9 mouse cellular contexts compared by ENCODE assay signal in genomic region chr4:40285582-40285981, GRCm38 (mm10). TPM values are rescaled to one million over a fixed set of nuclear protein-coding genes. Genes with fewer than 3 reads are reported as not detected.
DNase-seq lines count a peak whose midpoint lies in the region; ATAC-seq and TF ChIP-seq lines count a peak whose summit lies in the region.
"Had no signal": no experiment of that assay in that cellular context is flagged by ENCODE, and none has a peak within 500 bp of the region (broad histone marks: within the 10 kb centered on the region; RNA-seq: fewer than 3 reads in every experiment).

No protein-coding gene starts in this region.

- no peak overlapping the region for H3K4me3 ChIP-seq in liver, embryonic 11.5 days (ENCODE audit: low read depth, low read length)
- no peak overlapping the region for H3K4me3 ChIP-seq in cortical plate, adult 2 months (ENCODE audit: insufficient read depth, low read length)
- H3K4me3 ChIP-seq in hindbrain, postnatal 0 days (ENCODE audit: low read length): no peak overlapping the region
- H3K4me3 ChIP-seq: embryonic facial prominence, embryonic 15.5 days had no signal

- no peaks in the 10 kb centered on the region for H3K27me3 ChIP-seq in liver, embryonic 11.5 days (replicated peaks; ENCODE audit: control insufficient read depth, insufficient read depth, low read length)
- no peaks in the 10 kb centered on the region for H3K27me3 ChIP-seq in hindbrain, postnatal 0 days (ENCODE audit: insufficient read depth, low read length)
- H3K27me3 ChIP-seq: embryonic facial prominence, embryonic 15.5 days had no signal

- TF ChIP-seq POLR2A in cortical plate, adult 2 months (IDR thresholded peaks at IDR 0.05; ENCODE audit: extremely low read depth, insufficient read depth, low read length): no peak

- peak; percentile 60 for DNase-seq in liver
- DNase-seq in liver, embryonic 11.5 days (ENCODE audit: low spot score): no peak
- DNase-seq in hindbrain, postnatal 0 days (ENCODE audit: low spot score): peak; percentile 79
- peak; percentile 40 to 51 for DNase-seq in left cerebral cortex, postnatal 36 days (ENCODE audit: low spot score in 2 of 2)
- DNase-seq in retina, embryonic 14.5 days (ENCODE audit: low spot score): peak; percentile 86
- DNase-seq in urinary bladder, postnatal 10 days (ENCODE audit: low spot score): peak; percentile 17

- intact Hi-C loops in left cerebral cortex, postnatal 36 days (cut with DNase I): loop anchor here (5.0 kb wide), 2 partner anchors 103 to 397 kb away; no protein-coding TSS in a partner anchor

- no peaks in the 10 kb centered on the region for H3K36me3 ChIP-seq in liver, embryonic 11.5 days (ENCODE audit: control insufficient read depth, insufficient read depth, low read length)
- no peaks in the 10 kb centered on the region for H3K36me3 ChIP-seq in hindbrain, postnatal 0 days (ENCODE audit: insufficient read depth, low read length)
- H3K36me3 ChIP-seq: embryonic facial prominence, embryonic 15.5 days had no signal

- H3K9ac ChIP-seq in liver, embryonic 11.5 days (ENCODE audit: low read depth, low read length): no peak overlapping the region
- no peak overlapping the region for H3K9ac ChIP-seq in hindbrain, postnatal 0 days (replicated peaks; ENCODE audit: low read length)
- H3K9ac ChIP-seq: embryonic facial prominence, embryonic 15.5 days had no signal

- TF ChIP-seq CTCF in cortical plate, adult 2 months (IDR thresholded peaks at IDR 0.05; ENCODE audit: extremely low read depth, insufficient read depth, low read length): peak; percentile 70
- peak; percentile 83 for TF ChIP-seq CTCF in hindbrain, postnatal 0 days (IDR thresholded peaks at IDR 0.05; ENCODE audit: low read depth)

- H3K4me1 ChIP-seq in liver, embryonic 11.5 days (replicated peaks; ENCODE audit: control insufficient read depth, insufficient read depth, low read length): no peaks in the 10 kb centered on the region
- no peaks in the 10 kb centered on the region for H3K4me1 ChIP-seq in cortical plate, adult 2 months (ENCODE audit: control insufficient read depth, insufficient read depth, low read length)
- no peaks in the 10 kb centered on the region for H3K4me1 ChIP-seq in hindbrain, postnatal 0 days (ENCODE audit: insufficient read depth, low read length)
- H3K4me1 ChIP-seq: embryonic facial prominence, embryonic 15.5 days had no signal

- ATAC-seq in liver, embryonic 11.5 days (replicated peaks; ENCODE audit: low FRiP score): no peak
- ATAC-seq in activated CD4-positive, CD25-positive, alpha-beta regulatory T cell, adult 4 months: peak; percentile 76
- ATAC-seq in hindbrain, postnatal 0 days: no peak

- no peak overlapping the region for H3K27ac ChIP-seq in liver, embryonic 11.5 days (ENCODE audit: low read depth, low read length)
- H3K27ac ChIP-seq in cortical plate, adult 2 months (ENCODE audit: insufficient read depth, low read length): no peak overlapping the region
- H3K27ac ChIP-seq in hindbrain, postnatal 0 days: no peak overlapping the region
- H3K27ac ChIP-seq: embryonic facial prominence, embryonic 15.5 days had no signal

- H3K4me2 ChIP-seq in liver, embryonic 11.5 days: no peak overlapping the region
- H3K4me2 ChIP-seq in hindbrain, postnatal 0 days (ENCODE audit: low read depth, low read length): no peak overlapping the region
- H3K4me2 ChIP-seq: embryonic facial prominence, embryonic 15.5 days had no signal

- peaks cover 2% of the 10 kb centered on the region for H3K9me3 ChIP-seq in liver, embryonic 11.5 days (ENCODE audit: control insufficient read depth, low read length)
- no peaks in the 10 kb centered on the region for H3K9me3 ChIP-seq in hindbrain, postnatal 0 days (ENCODE audit: low read length)
- H3K9me3 ChIP-seq: embryonic facial prominence, embryonic 15.5 days had no signal

- WGBS in liver, embryonic 11.5 days: 16% methylated on average over 4 of the region's 4 CpGs
- 16% methylated on average over 4 of the region's 4 CpGs for WGBS in hindbrain, postnatal 0 days

RNA-seq across cellular contexts. Expression of gene Ndufb6, which starts 6.4 kb away (rescaled TPM):
- 292 and 305 TPM in 2 replicates for polyA plus RNA-seq in liver, embryonic 11.5 days (2014; fragmentation: Nextera tagmentation; extraction: Ambion mirVana)
- 100 to 1,000 TPM; 142 to 147 TPM for polyA plus RNA-seq in activated CD4-positive, CD25-positive, alpha-beta regulatory T cell, adult 4 months (2017; shearing (Covaris generic))
- polyA plus RNA-seq in cortical plate, adult 2 months (2012; rRNA removed): 163 and 168 TPM in 2 replicates
- 180 TPM in 2 replicates for total RNA-seq in hindbrain, postnatal 0 days (2014; rRNA removed)
- 453 and 456 TPM in 2 replicates for polyA plus RNA-seq in hindbrain, postnatal 0 days (2015; fragmentation: Nextera tagmentation; extraction: Ambion mirVana)
- 100 to 1,000 TPM; 170 to 180 TPM for total RNA-seq in left cerebral cortex, postnatal 36 days (2021)

RNA-seq across cellular contexts. Expression of gene Topors, which starts 15.9 kb away (rescaled TPM):
- polyA plus RNA-seq in liver, embryonic 11.5 days (2014; fragmentation: Nextera tagmentation; extraction: Ambion mirVana): 38.4 and 38.5 TPM in 2 replicates
- 10 to 100 TPM; 18.9 to 19.9 TPM for polyA plus RNA-seq in activated CD4-positive, CD25-positive, alpha-beta regulatory T cell, adult 4 months (2017; shearing (Covaris generic))
- polyA plus RNA-seq in cortical plate, adult 2 months (2012; rRNA removed): 10.1 and 10.7 TPM in 2 replicates
- total RNA-seq in hindbrain, postnatal 0 days (2014; rRNA removed): 19.1 and 21.3 TPM in 2 replicates
- polyA plus RNA-seq in hindbrain, postnatal 0 days (2015; fragmentation: Nextera tagmentation; extraction: Ambion mirVana): 30.0 and 30.7 TPM in 2 replicates
- total RNA-seq in left cerebral cortex, postnatal 36 days (2021): 10 to 100 TPM; 18.0 to 19.5 TPM

RNA-seq across cellular contexts. Expression of gene Smim27, which starts 16.2 kb away (rescaled TPM):
- polyA plus RNA-seq in liver, embryonic 11.5 days (2014; fragmentation: Nextera tagmentation; extraction: Ambion mirVana): 21.1 and 25.0 TPM in 2 replicates
- 10 to 100 TPM; 19.7 to 75.0 TPM for polyA plus RNA-seq in activated CD4-positive, CD25-positive, alpha-beta regulatory T cell, adult 4 months (2017; shearing (Covaris generic))
- polyA plus RNA-seq in cortical plate, adult 2 months (2012; rRNA removed): 6.0 and 6.8 TPM in 2 replicates
- total RNA-seq in hindbrain, postnatal 0 days (2014; rRNA removed): 0.31 and 1.7 TPM in 2 replicates
- polyA plus RNA-seq in hindbrain, postnatal 0 days (2015; fragmentation: Nextera tagmentation; extraction: Ambion mirVana): 19.1 and 28.5 TPM in 2 replicates
- 10 to 100 TPM in 1 of 2 experiments, 1 to 10 TPM in 1; 9.8 to 15.1 TPM for total RNA-seq in left cerebral cortex, postnatal 36 days (2021)

RNA-seq across cellular contexts. Expression of gene Ddx58, which starts 46.0 kb away (rescaled TPM):
- polyA plus RNA-seq in liver, embryonic 11.5 days (2014; fragmentation: Nextera tagmentation; extraction: Ambion mirVana): 2.5 and 2.9 TPM in 2 replicates
- 10 to 100 TPM; 81.4 to 82.3 TPM for polyA plus RNA-seq in activated CD4-positive, CD25-positive, alpha-beta regulatory T cell, adult 4 months (2017; shearing (Covaris generic))
- polyA plus RNA-seq in cortical plate, adult 2 months (2012; rRNA removed): 4.6 and 5.3 TPM in 2 replicates
- 4.2 and 7.0 TPM in 2 replicates for total RNA-seq in hindbrain, postnatal 0 days (2014; rRNA removed)
- 2.3 and 4.2 TPM in 2 replicates for polyA plus RNA-seq in hindbrain, postnatal 0 days (2015; fragmentation: Nextera tagmentation; extraction: Ambion mirVana)
- 1 to 10 TPM; 2.6 to 4.3 TPM for total RNA-seq in left cerebral cortex, postnatal 36 days (2021)
